ENCODE assay signal across 25 mouse cellular contexts in the genomic region with DNA sequence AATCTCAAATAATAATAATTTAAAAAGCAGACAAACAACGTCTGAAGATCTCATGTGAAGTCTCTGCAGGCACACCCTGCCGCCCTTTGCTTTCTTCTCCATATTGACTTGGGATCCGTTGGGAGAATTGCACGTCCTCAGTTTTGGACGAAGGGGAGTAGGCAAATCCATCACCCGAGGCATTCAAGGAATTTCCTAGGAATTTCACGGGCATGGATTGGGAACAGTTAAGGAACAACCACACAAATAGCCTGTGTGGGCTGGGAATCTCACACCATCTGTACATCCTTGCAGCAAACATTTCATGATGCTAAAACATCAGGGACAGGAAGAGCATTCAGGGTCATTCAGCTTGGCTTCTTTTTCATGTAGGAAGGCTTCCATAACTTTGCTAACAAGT.
"Had no signal": no experiment of that assay in that cellular context is flagged by ENCODE, and none has a peak within 500 bp of the region (broad histone marks: within the 10 kb centered on the region; RNA-seq: fewer than 3 reads in every experiment).

No protein-coding gene starts in this region.

- DNase-seq: gastrocnemius, adult 2 months; gastrocnemius, postnatal 10 days; gastrocnemius, postnatal 25 days; heart, adult 18-20 months; heart, postnatal 10 days; heart, postnatal 4 days; kidney, adult 18-20 months; kidney, adult 8-10 months; kidney, postnatal 10 days; kidney, postnatal 25 days; kidney, postnatal 4 days; liver had no signal

- H3K9me3 ChIP-seq: heart, embryonic 10.5 days; heart, embryonic 12.5 days; hindbrain, embryonic 10.5 days; hindbrain, embryonic 12.5 days; intestine, embryonic 15.5 days; limb, embryonic 10.5 days had no signal

- H3K27ac ChIP-seq: gastrocnemius, adult 2 months; heart, embryonic 10.5 days; hindbrain, embryonic 10.5 days; hindbrain, embryonic 12.5 days; hindbrain, embryonic 14.5 days; intestine, embryonic 15.5 days; left cerebral cortex, adult 2 months; limb, embryonic 10.5 days; limb, embryonic 12.5 days had no signal

- H3K4me3 ChIP-seq: gastrocnemius, adult 2 months; heart, embryonic 10.5 days; heart, embryonic 12.5 days; hindbrain, embryonic 10.5 days; hindbrain, embryonic 12.5 days; intestine, embryonic 15.5 days; left cerebral cortex, adult 2 months; limb, embryonic 10.5 days; limb, embryonic 12.5 days had no signal

- ATAC-seq: hindbrain, embryonic 16.5 days; inflammation-experienced regulatory T-cells, adult 6 months; intestine, embryonic 15.5 days; intestine, postnatal 0 days had no signal

- H3K4me2 ChIP-seq: heart, embryonic 12.5 days; hindbrain, embryonic 12.5 days; hindbrain, embryonic 14.5 days; intestine, embryonic 15.5 days; limb, embryonic 12.5 days; liver, embryonic 11.5 days had no signal

- H3K27me3 ChIP-seq: heart, embryonic 12.5 days; hindbrain, embryonic 12.5 days; intestine, embryonic 15.5 days; limb, embryonic 12.5 days had no signal

- H3K9ac ChIP-seq: heart, embryonic 12.5 days; hindbrain, embryonic 12.5 days; hindbrain, embryonic 14.5 days; intestine, embryonic 15.5 days; limb, embryonic 12.5 days had no signal

- H3K4me1 ChIP-seq: hindbrain, embryonic 10.5 days; hindbrain, embryonic 12.5 days; limb, embryonic 10.5 days; limb, embryonic 12.5 days had no signal

- H3K36me3 ChIP-seq: heart, embryonic 10.5 days; heart, embryonic 12.5 days; hindbrain, embryonic 10.5 days; hindbrain, embryonic 12.5 days; intestine, embryonic 15.5 days; limb, embryonic 10.5 days; limb, embryonic 12.5 days had no signal
